Mouse (Mus musculus) embryonic fibroblast, embryonic 13.5 days (primary cell): ENCODE data around the gene Ces1g. TPM values are rescaled to one million over a fixed set of nuclear protein-coding genes. Genes with fewer than 3 reads are reported as not detected.

Source experiments
- H3K27ac ChIP-seq: 2 replicates; pipeline ENCODE4 v1.5.1; 2012; ENCODE audit warnings: low read length, control low read depth, inconsistent platforms; ENCODE audit not compliant: insufficient read depth
- H3K4me1 ChIP-seq: 2 replicates; pipeline ENCODE4 v1.6.1; 2011; ENCODE audit warnings: low read length; ENCODE audit not compliant: control insufficient read depth, insufficient read depth
- H3K4me3 ChIP-seq: 2 replicates; pipeline ENCODE4 v1.5.1; 2011; ENCODE audit warnings: mild to moderate bottlenecking, control low read depth, low read length; ENCODE audit not compliant: insufficient read depth
- CTCF ChIP-seq: IDR thresholded peaks from 2 replicates; pipeline ENCODE4 v1.5.1; 2011; ENCODE audit warnings: mild to moderate bottlenecking, control low read depth, low read length, moderate library complexity, borderline replicate concordance; ENCODE audit not compliant: insufficient read depth
- POLR2A ChIP-seq: IDR thresholded peaks from 2 replicates; pipeline ENCODE4 v1.6.1; 2011; ENCODE audit warnings: low read depth, mild to moderate bottlenecking, control low read depth, low read length, moderate library complexity
- polyA plus RNA-seq: library from polyadenylated mRNA; stranded (reverse); fragments of >200 nt; gene quantifications from 2 replicates; pipeline ENCODE4 v1.2.4, GENCODE M21; 2011; ENCODE audit warnings: low read depth; ENCODE audit not compliant: missing spikeins, insufficient read length

Gene Ces1g
- polyA plus RNA-seq, 1 experiment, result not detected

GRCm38 (mm10) chr8:93282349-93282748 lies 54.8 kb downstream of the Ces1g start:
- TF ChIP-seq CTCF, result no peak
- Histone ChIP-seq H3K4me3 (no peak overlapping the region), H3K27ac (no peak overlapping the region), H3K4me1 (no peaks in the 10 kb centered on the region)

GRCm38 (mm10) chr8:93279556-93279955 lies 57.6 kb downstream of the Ces1g start, which contains the start of gene Ces1f:
Gene Ces1f (minus strand): TSS chr8:93279747.
- Histone ChIP-seq H3K27ac (no peak within 1 kb of the TSS), H3K4me1 (no peaks in the 10 kb centered on the region), H3K4me3 (no peak within 1 kb of the TSS)
- no peak for TF ChIP-seq POLR2A
- no peak for TF ChIP-seq CTCF

GRCm38 (mm10) chr8:93278176-93278805 lies 58.8 kb downstream of the Ces1g start:
- TF ChIP-seq POLR2A, result no peak
- TF ChIP-seq CTCF, result no peak
- no peaks in the 10 kb centered on the region for H3K4me1 ChIP-seq
- no peak overlapping the region for H3K4me3 ChIP-seq

GRCm38 (mm10) chr8:93274609-93275008 lies 62.5 kb downstream of the Ces1g start:
- TF ChIP-seq POLR2A, result no peak
- no peak for TF ChIP-seq CTCF
- no peaks in the 10 kb centered on the region for H3K4me1 ChIP-seq
- no peak overlapping the region for H3K27ac ChIP-seq
- H3K4me3 ChIP-seq, result no peak overlapping the region

More at GRCm38 (mm10) chr8:93278176-93278805, 58.8 kb downstream of the Ces1g start:
- no peak overlapping the region for H3K27ac ChIP-seq

GRCm38 (mm10) chr8:93273321-93273720 lies 63.8 kb downstream of the Ces1g start:
- TF ChIP-seq POLR2A, result no peak
- no peak for TF ChIP-seq CTCF
- H3K27ac ChIP-seq, result no peak overlapping the region
- no peak overlapping the region for H3K4me3 ChIP-seq
- H3K4me1 ChIP-seq, result no peaks in the 10 kb centered on the region

GRCm38 (mm10) chr8:93272686-93273085 lies 64.4 kb downstream of the Ces1g start:
- TF ChIP-seq CTCF, result no peak
- H3K27ac ChIP-seq, result no peak overlapping the region

GRCm38 (mm10) chr8:93261436-93261835 lies 75.7 kb downstream of the Ces1g start:
- Histone ChIP-seq H3K4me3 (no peak overlapping the region), H3K4me1 (no peaks in the 10 kb centered on the region), H3K27ac (no peak overlapping the region)
- TF ChIP-seq CTCF (no peak), POLR2A (no peak)

More at GRCm38 (mm10) chr8:93272686-93273085, 64.4 kb downstream of the Ces1g start:
- H3K4me1 ChIP-seq, result no peaks in the 10 kb centered on the region
- H3K4me3 ChIP-seq, result no peak overlapping the region

- Histone ChIP-seq H3K4me3 (no peak overlapping the region), H3K4me1 (no peaks in the 10 kb centered on the region), H3K27ac (no peak overlapping the region)
- TF ChIP-seq CTCF, result no peak
- no peak for TF ChIP-seq POLR2A
Measured at GRCm38 (mm10) chr8:93252400-93252925, 84.6 kb downstream of the Ces1g start.

Other genes starting within 250 kb of the Ces1g start
- gene Ces1c, start 206.0 kb downstream of the Ces1g start, polyA plus RNA-seq, result not detected in 2 replicates
- not detected in 2 replicates for gene Ces1d, start 139.5 kb downstream of the Ces1g start, polyA plus RNA-seq
- gene Ces1e, start 107.7 kb downstream of the Ces1g start, polyA plus RNA-seq, result not detected in 2 replicates
- not detected in 2 replicates for gene Ces1f, start 57.6 kb downstream of the Ces1g start, polyA plus RNA-seq
- gene Ces1h, start 42.4 kb upstream of the Ces1g start, polyA plus RNA-seq, result not detected in 2 replicates
- gene Ces5a, start 198.5 kb upstream of the Ces1g start, polyA plus RNA-seq, result not detected in 2 replicates